Mouse (Mus musculus): ENCODE measurements at regions not wholly inside any gene's neighbourhood (a gene's known extent, or its start where the extent isn't known, plus 50 kb on each side); places are given as distances from the start of the nearest gene placed in this dataset.

GRCm38 (mm10) chr14:68447240-68447923 is 846.7 kb downstream of the Synb start:
- no peak for DNase-seq

- DNase-seq, result no peak
Observed at GRCm38 (mm10) chr14:68433326-68433725, 860.8 kb downstream of the Synb start.

- no peak for DNase-seq
Observed at GRCm38 (mm10) chr14:68432111-68432510, 862.0 kb downstream of the Synb start.

- no peak for DNase-seq
Observed at GRCm38 (mm10) chr14:68427235-68427634, 866.9 kb downstream of the Synb start.

- no peak for DNase-seq
Observed at GRCm38 (mm10) chr14:68392440-68392839, 901.7 kb downstream of the Synb start.

GRCm38 (mm10) chr14:68391875-68392274 is 902.2 kb downstream of the Synb start:
- no peak for DNase-seq

- DNase-seq, result peak; percentile 11
Observed at GRCm38 (mm10) chr14:68381741-68382140, 912.4 kb downstream of the Synb start.

- no peak for DNase-seq
Observed at GRCm38 (mm10) chr14:68367696-68368095, 926.4 kb downstream of the Synb start.

- no peak for DNase-seq
Observed at GRCm38 (mm10) chr14:68363892-68364291, 930.2 kb downstream of the Synb start.

GRCm38 (mm10) chr14:68361998-68362397 is 932.1 kb downstream of the Synb start:
- no peak for DNase-seq

GRCm38 (mm10) chr14:68361481-68361880 is 932.6 kb downstream of the Synb start:
- no peak for DNase-seq

GRCm38 (mm10) chr14:68356396-68356795 is 937.7 kb downstream of the Synb start:
- DNase-seq, result no peak

GRCm38 (mm10) chr14:68355462-68355905 is 938.6 kb downstream of the Synb start:
- no peak for DNase-seq

- DNase-seq, result no peak
Observed at GRCm38 (mm10) chr14:68345527-68345926, 948.6 kb downstream of the Synb start.

GRCm38 (mm10) chr14:68344715-68345114 is 949.4 kb downstream of the Synb start:
- no peak for DNase-seq

GRCm38 (mm10) chr14:68338440-68338839 is 955.7 kb downstream of the Synb start:
- no peak for DNase-seq

- DNase-seq, result no peak
Observed at GRCm38 (mm10) chr14:68325061-68325460, 969.0 kb downstream of the Synb start.

- no peak for DNase-seq
Observed at GRCm38 (mm10) chr14:68323008-68323407, 971.1 kb downstream of the Synb start.

- no peak for DNase-seq
Observed at GRCm38 (mm10) chr14:68307973-68308660, 986.0 kb downstream of the Synb start.

- no peak for DNase-seq
Observed at GRCm38 (mm10) chr14:68305166-68305565, 988.9 kb downstream of the Synb start.

- no peak for DNase-seq
Observed at GRCm38 (mm10) chr14:68301710-68302109, 992.4 kb downstream of the Synb start.

- no peak for DNase-seq
Observed at GRCm38 (mm10) chr14:68285546-68285945, 1008.6 kb downstream of the Synb start.

- no peak for DNase-seq
Observed at GRCm38 (mm10) chr14:68261436-68261835, 1032.7 kb downstream of the Synb start.

- DNase-seq, result no peak
Observed at GRCm38 (mm10) chr14:68246966-68247365, 1047.1 kb downstream of the Synb start.

- DNase-seq, result no peak
Observed at GRCm38 (mm10) chr14:68240146-68240545, 1054.0 kb downstream of the Synb start.
